In the genomic region with DNA sequence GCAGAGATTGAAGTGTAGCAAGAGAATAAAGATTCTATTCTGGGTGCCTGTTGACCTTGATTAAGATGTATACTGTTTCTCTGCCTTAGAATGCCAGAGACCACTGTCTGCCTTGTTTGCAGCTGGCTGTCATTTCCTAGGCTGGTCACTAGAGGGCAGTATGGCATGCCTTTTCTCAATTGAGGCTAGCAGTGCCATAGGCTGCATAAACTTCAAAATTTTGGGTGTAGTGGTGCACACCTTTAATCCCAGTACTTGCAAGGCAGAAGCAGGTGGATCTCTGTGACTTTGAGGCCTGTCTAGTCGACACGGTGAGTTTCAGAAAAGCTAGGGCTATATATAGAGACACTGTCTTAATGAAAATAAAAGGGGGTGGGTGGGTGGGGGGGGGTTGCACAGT, we compare ENCODE assay signal across 9 mouse cellular contexts. TPM values are rescaled to one million over a fixed set of nuclear protein-coding genes. Genes with fewer than 3 reads are reported as not detected.
DNase-seq lines count a peak whose midpoint lies in the region; TF ChIP-seq lines count a peak whose summit lies in the region.
"Had no signal": no experiment of that assay in that cellular context is flagged by ENCODE, and none has a peak within 500 bp of the region (broad histone marks: within the 10 kb centered on the region; RNA-seq: fewer than 3 reads in every experiment).

No protein-coding gene starts in this region.

- H3K27me3 ChIP-seq in small intestine, adult 2 months (ENCODE audit: control insufficient read depth, insufficient read depth, low read length), result no peaks in the 10 kb centered on the region

- H3K4me1 ChIP-seq in small intestine, adult 2 months (ENCODE audit: control insufficient read depth, insufficient read depth, insufficient read length, low read length), result no peaks in the 10 kb centered on the region

- DNase-seq in gastrocnemius, adult 2 months, result peak; percentile 35
- DNase-seq in gastrocnemius, postnatal 36 days, result no peak
- peak; percentile 61 to 63 for DNase-seq in B cell, adult 2 months
- peak; percentile 50 to 60 for DNase-seq in adrenal gland, postnatal 36 days
- peak; percentile 11 for DNase-seq in fibroblast of lung, adult 2 months (ENCODE audit: low read depth)
- peak; percentile 43 to 66 for DNase-seq in kidney, postnatal 36 days
- peak; percentile 34 for DNase-seq in lung, postnatal 25 days (ENCODE audit: low spot score)

- WGBS in small intestine, adult 2 months, result 7% methylated on average over 2 of the region's 2 CpGs

- peak; percentile 96; the same call in 1 of the 2 replicates for TF ChIP-seq CTCF in gastrocnemius, adult 2 months (IDR thresholded peaks at IDR 0.05)
- peak; percentile 81; the same call in 1 of the 2 replicates for TF ChIP-seq CTCF in small intestine, adult 2 months (IDR thresholded peaks at IDR 0.05; ENCODE audit: extremely low read depth, insufficient read length, insufficient replicate concordance, low read depth, low read length)

- H3K4me3 ChIP-seq in gastrocnemius, adult 2 months, result no peak overlapping the region
- H3K4me3 ChIP-seq in small intestine, adult 2 months (ENCODE audit: low read depth, low read length), result no peak overlapping the region

- intact Hi-C loops in gastrocnemius, adult 2 months (cut with DNase I), result no loop called here
- intact Hi-C loops in gastrocnemius, postnatal 36 days (cut with DNase I), result no loop called here

- peaks cover 19% of the 10 kb centered on the region for H3K36me3 ChIP-seq in small intestine, adult 2 months (ENCODE audit: control insufficient read depth, insufficient read depth, low read length)

- H3K27ac ChIP-seq in gastrocnemius, adult 2 months, result no peak overlapping the region
- H3K27ac ChIP-seq in small intestine, adult 2 months (ENCODE audit: insufficient read depth, low read depth, low read length), result no peak overlapping the region

- no peak for TF ChIP-seq POLR2A in small intestine, adult 2 months (IDR thresholded peaks at IDR 0.05; ENCODE audit: low read depth, low read length)

RNA-seq across cellular contexts. Expression of a gene that starts 17.6 kb away (rescaled TPM):
- not detected for total RNA-seq in gastrocnemius, adult 2 months (2021)
- not detected for total RNA-seq in gastrocnemius, postnatal 36 days (2021)
- not detected for total RNA-seq in adrenal gland, postnatal 36 days (2021)
- not detected in 2 replicates for polyA plus RNA-seq in small intestine, adult 2 months (2012; rRNA removed)

RNA-seq across cellular contexts. Expression of a gene that starts 19.3 kb away (rescaled TPM):
- 1 to 10 TPM; 8.4 to 8.5 TPM for total RNA-seq in gastrocnemius, adult 2 months (2021)
- 1 to 10 TPM; 7.1 to 8.6 TPM for total RNA-seq in gastrocnemius, postnatal 36 days (2021)
- total RNA-seq in adrenal gland, postnatal 36 days (2021), result 10 to 100 TPM in 1 of 2 experiments, 1 to 10 TPM in 1; 8.5 to 11.7 TPM
- 4.1 and 7.0 TPM in 2 replicates for polyA plus RNA-seq in small intestine, adult 2 months (2012; rRNA removed)

RNA-seq across cellular contexts. Expression of a gene that starts 29.3 kb away (rescaled TPM):
- 10 to 100 TPM; 22.7 to 30.6 TPM for total RNA-seq in gastrocnemius, adult 2 months (2021)
- 10 to 100 TPM; 21.1 to 28.3 TPM for total RNA-seq in gastrocnemius, postnatal 36 days (2021)
- 10 to 100 TPM; 43.1 to 56.4 TPM for total RNA-seq in adrenal gland, postnatal 36 days (2021)
- polyA plus RNA-seq in small intestine, adult 2 months (2012; rRNA removed), result 6.4 and 11.2 TPM in 2 replicates

RNA-seq across cellular contexts. Expression of a gene that starts 33.7 kb away (rescaled TPM):
- not detected for total RNA-seq in gastrocnemius, adult 2 months (2021)
- total RNA-seq in gastrocnemius, postnatal 36 days (2021), result under 1 TPM in 1 of 2 experiments, not detected in 1; 0.18 TPM
- 1 to 10 TPM in 1 of 2 experiments, not detected in 1; 1.1 TPM for total RNA-seq in adrenal gland, postnatal 36 days (2021)
- polyA plus RNA-seq in small intestine, adult 2 months (2012; rRNA removed), result 0.88 and 1.1 TPM in 2 replicates
- total RNA-seq: left cerebral cortex, postnatal 36 days had no signal

Comparison
In these comparisons a context has a peak if more than half of its experiments do, and no peak if none do; other contexts are left out.
1. DNase-seq: peak in gastrocnemius, adult 2 months (single experiment), B cell, adult 2 months (2 of 2), adrenal gland, postnatal 36 days (2 of 2), fibroblast of lung, adult 2 months (single experiment), kidney, postnatal 36 days (2 of 2) and lung, postnatal 25 days (single experiment); none in gastrocnemius, postnatal 36 days (0 of 2).